Mouse (Mus musculus) lung, adult 2 months (tissue): ENCODE measurements around the gene Plac1.

ENCODE experiments used
- CTCF ChIP-seq: fragments of 200-500 bp; IDR thresholded peaks from 2 replicates; pipeline ENCODE4 v1.5.1; 2011; ENCODE audit warnings: mild to moderate bottlenecking, low read length, control low read depth; ENCODE audit not compliant: insufficient read depth
- POLR2A ChIP-seq: fragments of 200-500 bp; IDR thresholded peaks from 2 replicates; pipeline ENCODE4 v1.6.1; 2011; ENCODE audit warnings: low read depth, mild to moderate bottlenecking, control low read depth, low read length, borderline replicate concordance; ENCODE audit errors: extremely low read depth

DNA sequence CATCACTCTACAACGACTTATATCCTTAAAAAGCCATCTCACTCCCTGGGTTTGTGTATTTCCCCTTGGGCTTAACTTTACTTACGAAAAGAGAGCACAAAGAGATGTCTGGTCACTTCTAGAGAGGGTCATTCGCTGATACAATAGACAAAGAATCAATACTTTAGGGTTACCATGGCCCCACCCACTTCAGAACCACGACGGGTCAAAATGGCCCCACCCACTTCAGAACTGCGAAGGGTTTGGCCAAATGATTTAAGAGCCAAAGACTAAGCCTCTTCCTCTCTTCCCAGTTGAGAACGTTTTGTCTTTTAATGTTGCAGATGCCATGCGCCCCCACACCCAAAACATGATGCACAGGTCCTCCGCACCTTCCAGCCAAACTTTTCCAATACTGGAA, 184.1 kb downstream of the Plac1 start:
- no peak for TF ChIP-seq CTCF
- no peak for TF ChIP-seq POLR2A
